Mouse (Mus musculus): Measurements from ENCODE around the gene Dnaaf1. TPM values are rescaled to one million over a fixed set of nuclear protein-coding genes. Genes with fewer than 3 reads are reported as not detected.

Gene Dnaaf1
- total and polyA plus RNA-seq, 2 experiments from 2014 or later: 0.51 to 1.1 TPM

DNA sequence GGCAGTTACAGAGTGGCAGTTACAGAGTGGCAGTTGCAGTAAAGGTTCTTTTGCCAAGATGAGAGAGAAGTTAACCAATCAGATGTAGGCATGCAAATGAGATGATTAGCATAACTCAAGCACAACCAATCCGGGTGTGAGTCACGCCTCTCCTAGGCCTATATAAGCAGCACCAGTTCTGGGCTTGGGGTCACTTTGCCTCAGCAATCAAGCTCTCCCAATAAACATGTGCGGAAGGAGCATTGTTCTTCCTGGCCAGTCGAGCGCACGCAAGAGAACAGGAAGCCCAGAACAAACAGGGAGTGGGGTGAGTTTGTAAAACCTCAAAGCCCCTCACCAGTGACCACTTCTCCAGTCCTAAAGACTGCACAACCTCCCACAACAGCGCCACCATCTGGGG, 71.8 kb downstream of the Dnaaf1 start:
- Histone ChIP-seq H3K27me3 (ENCODE audit: insufficient read depth, low read length) (no peaks in the 10 kb centered on the region), H3K9me3 (ENCODE audit: low read length) (no peaks in the 10 kb centered on the region), H3K9ac (replicated peaks; ENCODE audit: low read length, poor library complexity, severe bottlenecking) (no peak overlapping the region), H3K27ac (ENCODE audit: low read depth, low read length) (no peak overlapping the region), H3K36me3 (ENCODE audit: insufficient read depth, low read length) (no peaks in the 10 kb centered on the region), H3K4me3 (ENCODE audit: low read depth, low read length) (no peak overlapping the region), H3K4me2 (ENCODE audit: low read depth, low read length, poor library complexity, severe bottlenecking) (no peak overlapping the region), H3K4me1 (ENCODE audit: insufficient read depth, low read length) (no peaks in the 10 kb centered on the region)
- no peak for ATAC-seq (ENCODE audit: low FRiP score)
- no peak; the same call in 1 of the 2 replicates for TF ChIP-seq CTCF (IDR thresholded peaks at IDR 0.05)
- DNase-seq (ENCODE audit: low spot score): no peak
- 89% methylated on average over 7 of the region's 7 CpGs for WGBS

Other genes starting within 250 kb of the Dnaaf1 start
- gene Hsbp1, start 230.7 kb upstream of the Dnaaf1 start, total RNA-seq (2014; rRNA removed): 428 and 445 TPM in 2 replicates
- gene Hsbp1, start 230.7 kb upstream of the Dnaaf1 start, polyA plus RNA-seq (2015; fragmentation: Nextera tagmentation; extraction: Ambion mirVana): 1,211 and 1,230 TPM in 2 replicates
- gene Mlycd, start 180.4 kb upstream of the Dnaaf1 start, total RNA-seq (2014; rRNA removed): 27.0 and 32.1 TPM in 2 replicates
- 19.0 and 20.6 TPM in 2 replicates for gene Mlycd, start 180.4 kb upstream of the Dnaaf1 start, polyA plus RNA-seq (2015; fragmentation: Nextera tagmentation; extraction: Ambion mirVana)
- 0.38 TPM in 1 of 2 replicates, not detected in the other for gene Osgin1, start 141.1 kb upstream of the Dnaaf1 start, total RNA-seq (2014; rRNA removed)
- 0.15 and 0.32 TPM in 2 replicates for gene Osgin1, start 141.1 kb upstream of the Dnaaf1 start, polyA plus RNA-seq (2015; fragmentation: Nextera tagmentation; extraction: Ambion mirVana)
- gene Necab2, start 128.5 kb upstream of the Dnaaf1 start, total RNA-seq (2014; rRNA removed): 106 and 119 TPM in 2 replicates
- gene Necab2, start 128.5 kb upstream of the Dnaaf1 start, polyA plus RNA-seq (2015; fragmentation: Nextera tagmentation; extraction: Ambion mirVana): 76.6 and 84.6 TPM in 2 replicates
- 0.16 and 0.19 TPM in 2 replicates for gene Slc38a8, start 73.5 kb upstream of the Dnaaf1 start, total RNA-seq (2014; rRNA removed)
- gene Slc38a8, start 73.5 kb upstream of the Dnaaf1 start, polyA plus RNA-seq (2015; fragmentation: Nextera tagmentation; extraction: Ambion mirVana): 0.09 and 0.12 TPM in 2 replicates
- gene Mbtps1, start 16.5 kb upstream of the Dnaaf1 start, total RNA-seq (2014; rRNA removed): 68.8 and 72.7 TPM in 2 replicates
- gene Mbtps1, start 16.5 kb upstream of the Dnaaf1 start, polyA plus RNA-seq (2015; fragmentation: Nextera tagmentation; extraction: Ambion mirVana): 45.5 and 46.0 TPM in 2 replicates
- 164 and 176 TPM in 2 replicates for gene Hsdl1, start 52 bp upstream of the Dnaaf1 start, total RNA-seq (2014; rRNA removed)
- gene Hsdl1, start 52 bp upstream of the Dnaaf1 start, polyA plus RNA-seq (2015; fragmentation: Nextera tagmentation; extraction: Ambion mirVana): 164 and 174 TPM in 2 replicates
- gene Taf1c, start 30.0 kb downstream of the Dnaaf1 start, total RNA-seq (2014; rRNA removed): 20.1 and 22.5 TPM in 2 replicates
- gene Taf1c, start 30.0 kb downstream of the Dnaaf1 start, polyA plus RNA-seq (2015; fragmentation: Nextera tagmentation; extraction: Ambion mirVana): 9.6 and 10.2 TPM in 2 replicates
- gene Adad2, start 37.5 kb downstream of the Dnaaf1 start, total RNA-seq (2014; rRNA removed): 0.33 and 1.0 TPM in 2 replicates
- gene Adad2, start 37.5 kb downstream of the Dnaaf1 start, polyA plus RNA-seq (2015; fragmentation: Nextera tagmentation; extraction: Ambion mirVana): 0.22 and 0.23 TPM in 2 replicates
- gene Kcng4, start 60.4 kb downstream of the Dnaaf1 start, total RNA-seq (2014; rRNA removed): 0.61 and 1.6 TPM in 2 replicates
- gene Kcng4, start 60.4 kb downstream of the Dnaaf1 start, polyA plus RNA-seq (2015; fragmentation: Nextera tagmentation; extraction: Ambion mirVana): 0.27 and 0.28 TPM in 2 replicates
- 8.5 and 13.5 TPM in 2 replicates for gene Wfdc1, start 91.1 kb downstream of the Dnaaf1 start, total RNA-seq (2014; rRNA removed)
- 11.6 and 11.8 TPM in 2 replicates for gene Wfdc1, start 91.1 kb downstream of the Dnaaf1 start, polyA plus RNA-seq (2015; fragmentation: Nextera tagmentation; extraction: Ambion mirVana)
- 0.28 and 0.82 TPM in 2 replicates for gene Atp2c2, start 124.8 kb downstream of the Dnaaf1 start, total RNA-seq (2014; rRNA removed)
- gene Atp2c2, start 124.8 kb downstream of the Dnaaf1 start, polyA plus RNA-seq (2015; fragmentation: Nextera tagmentation; extraction: Ambion mirVana): 0.83 and 1.1 TPM in 2 replicates
- gene Tldc1, start 203.2 kb downstream of the Dnaaf1 start, total RNA-seq (2014; rRNA removed): 18.5 and 20.4 TPM in 2 replicates
- gene Tldc1, start 203.2 kb downstream of the Dnaaf1 start, polyA plus RNA-seq (2015; fragmentation: Nextera tagmentation; extraction: Ambion mirVana): 6.7 and 7.4 TPM in 2 replicates